Mouse (Mus musculus) lung, postnatal 14 days (tissue): ENCODE measurements around the gene Gm21820.
"Not testable (repeated sequence)": the region's sequence is repeated elsewhere in the genome, so short reads cannot be mapped to it uniquely, and the experiment has no call there.

ENCODE experiments used
- DNase-seq: peaks from one replicate; pipeline ENCODE4 v3.0.0; 2021

Gm21820 gene

GRCm38 (mm10) chrY:5249341-5249740 lies at the start of gene Gm21820:
TSS of gene Gm21820 (minus strand) at chrY:5249441.
- DNase-seq, result not testable (repeated sequence)
